Mouse (Mus musculus) E14TG2a.4 (cell line): ENCODE results near the gene Sox18.

Source experiments
- CTCF ChIP-seq: conservative IDR thresholded peaks from 2 replicates; pipeline ENCODE4 v1.5.1; 2014; ENCODE audit warnings: low read length
- NANOG ChIP-seq: IDR thresholded peaks from 2 replicates; pipeline ENCODE4 v1.6.1; 2014; ENCODE audit warnings: borderline replicate concordance, low read length, mixed read lengths
- POU5F1 ChIP-seq: IDR thresholded peaks from 2 replicates; pipeline ENCODE4 v1.6.1; 2014; ENCODE audit warnings: low read length, borderline replicate concordance

DNA sequence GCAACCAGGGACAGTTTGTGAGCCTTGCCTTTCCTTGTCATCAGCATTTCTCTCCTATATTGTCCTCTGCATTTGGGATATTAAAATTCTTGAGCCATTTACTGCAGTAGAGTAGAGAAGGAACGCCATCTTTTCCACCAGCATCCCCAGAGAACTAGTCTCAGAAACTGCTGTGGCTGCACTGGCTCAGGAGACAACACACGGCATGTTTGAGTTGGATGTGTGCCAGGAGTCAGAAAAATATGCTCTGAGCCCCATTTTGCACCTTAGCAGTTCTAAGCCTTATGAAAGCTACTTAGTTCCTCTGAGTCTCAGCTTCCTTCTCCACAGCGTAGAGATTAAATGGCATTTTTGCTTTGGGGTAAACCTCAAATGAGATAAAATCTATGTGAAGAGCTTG lies 45.6 kb upstream of the Sox18 start:
- TF ChIP-seq CTCF, result no peak
- TF ChIP-seq POU5F1, result no peak
- TF ChIP-seq NANOG, result no peak
